Mouse (Mus musculus): ENCODE data around the gene Eya2. TPM values are rescaled to one million over a fixed set of nuclear protein-coding genes. Genes with fewer than 3 reads are reported as not detected.

Eya2 gene
- polyA plus RNA-seq, 2 experiments from 2014 or later = 11.9 to 18.9 TPM

GRCm38 (mm10) chr2:165596141-165596540 lies 1.3 kb downstream of the Eya2 start:
- no peak for ATAC-seq

DNA sequence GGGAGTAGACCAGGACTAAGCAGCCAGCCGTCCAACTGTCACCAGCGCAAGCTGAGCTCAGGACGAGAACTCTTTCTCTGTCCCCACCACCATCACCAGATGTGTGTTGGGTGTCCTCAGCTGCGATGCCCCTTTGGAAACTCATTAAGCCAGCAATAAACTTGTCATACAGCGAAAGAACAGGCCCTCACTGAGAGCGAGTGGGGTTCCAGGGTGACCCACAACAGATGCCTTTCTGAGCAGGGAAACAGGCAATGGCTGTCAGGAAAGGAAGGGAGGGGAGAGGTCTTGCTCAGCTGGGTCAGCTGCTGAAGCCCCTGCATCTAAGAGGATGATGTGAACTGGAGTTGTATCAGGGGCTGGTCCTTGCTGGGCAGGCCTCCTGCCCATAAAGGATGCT lies 2.7 kb downstream of the Eya2 start:
- ATAC-seq = no peak

DNA sequence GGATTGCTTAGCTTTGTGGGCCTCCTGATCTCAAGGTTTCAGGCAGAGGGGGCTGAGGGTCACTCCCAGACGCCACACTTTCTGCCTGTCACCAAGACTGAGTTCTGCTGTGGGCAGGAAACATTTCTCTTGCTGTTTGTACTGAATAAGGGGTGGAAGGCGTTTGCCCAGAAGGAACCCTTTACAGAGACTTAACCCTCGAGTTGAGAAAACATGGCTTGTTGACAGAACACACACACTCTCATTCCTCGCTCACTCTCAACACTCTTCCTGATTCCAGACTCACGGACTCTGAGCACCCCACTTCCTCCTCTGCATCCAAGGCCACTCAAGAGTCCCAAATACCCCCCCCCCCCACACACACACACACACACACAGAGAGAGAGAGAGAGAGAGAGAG lies 3.3 kb downstream of the Eya2 start:
- ATAC-seq = no peak

GRCm38 (mm10) chr2:165599566-165599965 lies 4.7 kb downstream of the Eya2 start:
- ATAC-seq = no peak

DNA sequence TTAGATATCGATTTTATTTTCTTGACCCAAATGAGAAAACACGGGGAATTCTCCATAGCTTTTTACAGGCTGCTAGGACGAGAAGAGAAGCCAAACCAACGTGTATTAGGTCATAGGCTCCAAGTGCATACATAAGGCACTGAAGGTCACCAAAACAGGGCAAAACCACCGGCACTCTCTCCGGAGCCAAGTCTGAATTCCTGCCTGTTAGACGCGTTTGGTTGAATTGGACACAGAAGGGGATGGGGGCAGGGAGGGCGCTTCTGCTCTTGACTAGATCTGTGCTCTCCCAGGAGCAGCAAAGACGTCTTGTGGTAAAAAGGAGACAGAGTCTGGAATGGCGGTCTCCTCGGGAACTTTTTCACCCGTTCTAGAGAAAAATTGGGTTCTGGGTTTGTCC lies 6.1 kb downstream of the Eya2 start:
- ATAC-seq = no peak

GRCm38 (mm10) chr2:165601605-165602004 lies 6.8 kb downstream of the Eya2 start:
- no peak for ATAC-seq

GRCm38 (mm10) chr2:165603775-165604174 lies 8.9 kb downstream of the Eya2 start:
- ATAC-seq = no peak

DNA sequence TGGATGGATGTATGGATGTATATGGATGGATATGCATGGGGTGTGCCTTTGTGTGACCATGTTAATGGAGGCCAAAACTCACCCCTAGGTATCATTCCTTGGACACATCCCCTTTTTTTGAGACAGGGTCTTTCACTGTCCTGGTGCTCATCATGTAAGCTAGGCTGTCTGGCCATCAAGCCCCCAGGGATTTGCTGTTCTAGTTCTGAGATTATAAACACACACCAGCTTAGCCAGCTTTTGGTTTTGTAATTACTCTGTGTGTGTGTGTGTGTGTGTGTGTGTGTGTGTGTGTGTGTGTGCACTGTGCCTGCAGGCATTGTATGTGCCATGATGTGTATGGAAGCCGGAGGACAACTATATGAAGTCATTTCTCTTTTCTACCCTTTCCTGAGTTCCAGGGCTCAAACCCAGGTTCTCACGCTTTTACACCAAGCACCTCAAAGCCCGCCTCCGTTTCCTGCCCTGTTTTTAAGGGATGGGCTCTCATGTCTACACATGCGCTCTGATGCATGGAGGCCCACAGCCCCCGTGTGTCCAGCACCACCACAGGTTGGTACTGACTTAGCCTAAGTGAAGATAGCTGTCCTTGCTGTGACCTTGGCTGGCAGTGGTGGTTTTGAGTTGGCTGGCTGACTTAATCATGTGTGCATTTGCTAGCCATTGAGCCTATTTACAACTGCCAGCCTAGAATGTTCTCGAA lies 16.9 kb downstream of the Eya2 start:
- ATAC-seq = no peak

GRCm38 (mm10) chr2:165613741-165614339 lies 19.0 kb downstream of the Eya2 start:
- ATAC-seq = no peak

- no peak for ATAC-seq
Observed at GRCm38 (mm10) chr2:165621488-165621887, 26.7 kb downstream of the Eya2 start.

DNA sequence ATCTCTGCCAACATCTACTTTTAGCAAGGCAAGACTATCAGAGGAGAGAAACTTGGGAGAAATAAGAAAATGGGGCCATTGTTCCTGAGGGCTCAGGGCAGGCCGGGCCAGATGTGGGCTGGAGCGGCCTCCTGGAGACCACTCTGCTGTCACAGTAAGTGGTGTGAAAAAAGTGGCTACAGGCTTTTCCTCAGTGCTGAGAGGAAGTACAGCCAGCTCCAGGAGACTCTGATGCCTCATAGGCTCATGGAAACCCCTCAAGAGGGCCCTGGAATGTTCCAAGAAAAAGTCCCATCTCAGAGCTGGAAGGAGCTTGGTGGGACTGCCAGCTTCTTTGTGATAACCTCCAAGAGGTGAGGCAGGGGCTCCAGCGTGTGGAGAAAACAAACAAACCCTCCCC lies 27.8 kb downstream of the Eya2 start:
- no peak for ATAC-seq

GRCm38 (mm10) chr2:165626826-165627225 lies 32.0 kb downstream of the Eya2 start:
- ATAC-seq = no peak

DNA sequence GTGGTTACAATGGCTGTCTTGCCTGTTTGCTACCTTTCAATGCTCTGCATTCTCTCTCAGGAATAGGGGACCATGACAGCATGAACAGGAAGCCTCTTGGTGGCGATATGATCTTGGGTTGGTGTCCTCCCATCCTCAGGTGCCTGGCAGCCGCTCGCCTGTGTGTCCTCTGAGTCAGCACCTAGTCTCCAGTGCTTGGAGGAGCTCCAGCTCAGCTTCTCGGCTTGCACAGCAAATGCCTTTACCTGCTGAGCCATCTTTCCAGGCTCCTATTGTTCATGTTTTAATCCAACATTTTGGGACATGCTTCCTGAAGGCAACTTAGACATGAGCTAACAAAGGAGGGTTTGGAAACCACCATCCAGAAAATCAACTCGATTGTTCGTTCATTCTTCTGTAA lies 33.1 kb downstream of the Eya2 start:
- no peak for ATAC-seq

DNA sequence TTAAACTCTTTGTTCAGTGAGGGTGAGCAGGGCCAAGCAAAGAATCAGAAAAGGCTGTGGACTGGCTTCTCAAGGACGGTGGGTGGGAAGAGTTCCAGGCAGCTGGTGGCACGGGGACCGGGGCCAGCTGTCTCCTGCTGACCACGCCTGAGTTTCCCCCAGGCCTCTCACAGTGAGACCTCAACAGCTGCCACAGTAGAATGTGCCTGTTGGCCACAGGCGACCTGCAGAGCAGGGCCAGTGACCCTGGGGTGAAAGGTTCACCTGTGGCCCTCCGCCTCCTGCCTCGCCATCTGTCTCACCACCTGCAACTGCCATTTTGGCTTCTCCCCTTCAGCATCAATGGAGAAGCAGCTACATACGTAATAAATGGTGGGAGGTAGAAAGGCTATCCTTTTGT lies 35.1 kb downstream of the Eya2 start:
- no peak for ATAC-seq

- no peak for ATAC-seq
Observed at GRCm38 (mm10) chr2:165633011-165633785, 38.4 kb downstream of the Eya2 start.

- no peak for ATAC-seq
Observed at GRCm38 (mm10) chr2:165634481-165634880, 39.6 kb downstream of the Eya2 start.

GRCm38 (mm10) chr2:165639075-165639755 lies 44.4 kb downstream of the Eya2 start:
- no peak for ATAC-seq

GRCm38 (mm10) chr2:165641909-165642505 lies 47.2 kb downstream of the Eya2 start:
- ATAC-seq = no peak

GRCm38 (mm10) chr2:165643596-165643995 lies 48.8 kb downstream of the Eya2 start:
- ATAC-seq = no peak

DNA sequence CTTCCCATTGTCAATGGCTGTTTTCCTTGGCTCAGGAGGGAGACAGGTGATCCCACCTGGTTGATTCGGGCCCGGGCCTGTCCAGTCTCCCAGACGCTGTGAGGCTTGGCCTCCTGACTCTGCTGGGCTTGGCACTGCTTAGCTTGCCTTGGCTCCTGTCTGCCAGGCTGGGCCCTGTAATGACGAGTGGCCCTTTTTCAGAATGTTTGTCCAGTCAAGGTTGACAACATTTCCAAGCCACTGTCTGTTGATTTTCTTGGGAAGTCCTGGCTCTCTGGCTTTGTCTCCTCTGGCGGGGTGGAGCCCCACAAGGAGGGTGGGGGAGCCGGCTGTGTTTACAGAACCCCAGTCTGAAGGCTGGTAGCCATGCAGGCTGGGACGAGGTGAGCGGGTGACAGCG lies 49.2 kb downstream of the Eya2 start:
- ATAC-seq = no peak

GRCm38 (mm10) chr2:165651031-165651430 lies 56.2 kb downstream of the Eya2 start:
- ATAC-seq = no peak

DNA sequence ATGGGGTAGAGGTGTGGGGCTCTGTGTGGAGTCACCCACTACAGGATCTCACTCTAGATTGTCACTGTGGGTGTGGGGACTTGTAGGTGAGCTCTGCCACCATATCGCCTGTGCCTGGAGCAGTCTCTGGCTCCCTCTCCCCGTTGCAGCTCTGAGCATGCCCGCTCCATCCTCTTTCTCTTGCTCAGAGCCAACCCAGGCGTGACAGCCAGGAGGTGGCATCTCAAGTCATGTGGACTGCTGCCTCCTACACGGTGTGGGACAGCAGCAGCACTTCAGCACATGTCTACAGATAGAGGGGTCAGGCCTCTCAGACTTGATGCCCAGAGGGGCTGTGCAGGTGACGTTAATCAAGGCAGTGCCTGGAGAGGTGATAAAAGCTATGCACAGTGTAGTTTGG lies 57.4 kb downstream of the Eya2 start:
- no peak for ATAC-seq
